Mouse (Mus musculus) embryonic facial prominence, embryonic 12.5 days (tissue): ENCODE results near the gene Dglucy. TPM values are rescaled to one million over a fixed set of nuclear protein-coding genes. Genes with fewer than 3 reads are reported as not detected.
"Not testable (repeated sequence)": the region's sequence is repeated elsewhere in the genome, so short reads cannot be mapped to it uniquely, and the experiment has no call there.

ENCODE experiments used
- ATAC-seq: fragments of 200-750 bp; cut with Nextera tagmentation; 2 replicates; pipeline ENCODE4 v1.8.0; 2017; ENCODE audit not compliant: insufficient number of reproducible peaks, insufficient read depth, low FRiP score, low TSS enrichment
- H3K27ac ChIP-seq: fragments of 300-500 bp; sonication (generic); 2 replicates; pipeline ENCODE4 v1.5.1; 2016; ENCODE audit warnings: mild to moderate bottlenecking
- H3K27me3 ChIP-seq: fragments of 300-500 bp; sonication (generic); 2 replicates; pipeline ENCODE4 v1.6.1; 2016; ENCODE audit warnings: mild to moderate bottlenecking, moderate library complexity
- H3K36me3 ChIP-seq: fragments of 300-500 bp; sonication (generic); 2 replicates; pipeline ENCODE4 v1.6.1; 2016; ENCODE audit warnings: mild to moderate bottlenecking
- H3K4me1 ChIP-seq: fragments of 300-500 bp; sonication (generic); 2 replicates; pipeline ENCODE4 v1.6.1; 2016
- H3K4me2 ChIP-seq: fragments of 300-500 bp; sonication (generic); replicated peaks from 2 replicates; pipeline ENCODE4 v1.6.1; 2016; ENCODE audit warnings: mild to moderate bottlenecking, moderate library complexity
- H3K4me3 ChIP-seq: fragments of 300-500 bp; sonication (generic); 2 replicates; pipeline ENCODE4 v1.5.1; 2016; ENCODE audit warnings: mild to moderate bottlenecking
- H3K9ac ChIP-seq: fragments of 300-500 bp; sonication (generic); 2 replicates; pipeline ENCODE4 v1.6.1; 2016; ENCODE audit warnings: mild to moderate bottlenecking, moderate library complexity
- H3K9me3 ChIP-seq: fragments of 300-500 bp; sonication (generic); 2 replicates; pipeline ENCODE4 v1.6.1; 2016; ENCODE audit warnings: mild to moderate bottlenecking, moderate library complexity
- WGBS: fragments of 180-500 bp; shearing (Covaris S2); methylation state at CpG from one replicate; pipeline ENCODE4 v1.1.7; 2016; 5-methylcytosine and 5-hydroxymethylcytosine counted together
- polyA plus RNA-seq: library from polyadenylated mRNA; unstranded; fragments of >200 nt; fragmentation: Nextera tagmentation; extraction: Ambion mirVana; gene quantifications from 2 replicates; pipeline ENCODE4 v1.2.1, GENCODE M21; 2016

The Dglucy gene
- polyA plus RNA-seq, 1 experiment from 2014 or later = 1.7 TPM

- Histone ChIP-seq H3K4me3 (no peak overlapping the region), H3K4me2 (no peak overlapping the region), H3K9me3 (no peaks in the 10 kb centered on the region), H3K9ac (no peak overlapping the region), H3K36me3 (no peaks in the 10 kb centered on the region), H3K4me1 (peaks cover 7% of the 10 kb centered on the region; the same call in 1 of the 2 replicates), H3K27me3 (no peaks in the 10 kb centered on the region), H3K27ac (no peak overlapping the region)
- WGBS = 84% methylated on average over 2 of the region's 2 CpGs
- no peak for ATAC-seq
Observed at GRCm38 (mm10) chr12:100784152-100784551, 5.3 kb downstream of the Dglucy start.

- no peaks in the 10 kb centered on the region for H3K27me3 ChIP-seq
- 23% methylated on average over 7 of the region's 7 CpGs for WGBS
Observed at GRCm38 (mm10) chr12:100785344-100785743, 6.5 kb downstream of the Dglucy start.

GRCm38 (mm10) chr12:100789981-100790550 lies 11.2 kb downstream of the Dglucy start:
- H3K27ac ChIP-seq = no peak overlapping the region
- no peak overlapping the region for H3K4me2 ChIP-seq
- no peaks in the 10 kb centered on the region for H3K36me3 ChIP-seq
- ATAC-seq = no peak
- no peaks in the 10 kb centered on the region for H3K4me1 ChIP-seq
- 40% methylated on average over 3 of the region's 3 CpGs for WGBS
- no peaks in the 10 kb centered on the region for H3K9me3 ChIP-seq
- no peaks in the 10 kb centered on the region for H3K27me3 ChIP-seq
- H3K9ac ChIP-seq = no peak overlapping the region
- no peak overlapping the region for H3K4me3 ChIP-seq

More at GRCm38 (mm10) chr12:100785344-100785743, 6.5 kb downstream of the Dglucy start:
- H3K4me2 ChIP-seq = no peak overlapping the region
- no peaks in the 10 kb centered on the region for H3K36me3 ChIP-seq
- ATAC-seq = no peak
- no peak overlapping the region for H3K9ac ChIP-seq
- no peaks in the 10 kb centered on the region for H3K9me3 ChIP-seq
- no peak overlapping the region for H3K4me3 ChIP-seq
- no peak overlapping the region for H3K27ac ChIP-seq
- no peaks in the 10 kb centered on the region for H3K4me1 ChIP-seq

GRCm38 (mm10) chr12:100791425-100791824 lies 12.6 kb downstream of the Dglucy start:
- Histone ChIP-seq H3K9ac (no peak overlapping the region), H3K27me3 (no peaks in the 10 kb centered on the region), H3K9me3 (no peaks in the 10 kb centered on the region), H3K36me3 (no peaks in the 10 kb centered on the region), H3K4me1 (no peaks in the 10 kb centered on the region), H3K4me2 (no peak overlapping the region), H3K27ac (no peak overlapping the region), H3K4me3 (no peak overlapping the region)
- ATAC-seq = no peak
- WGBS = 82% methylated on average over 6 of the region's 6 CpGs

- H3K9me3 ChIP-seq = no peaks in the 10 kb centered on the region
- no peaks in the 10 kb centered on the region for H3K4me1 ChIP-seq
- WGBS = 65% methylated on average over 7 of the region's 7 CpGs
- H3K4me2 ChIP-seq = no peak overlapping the region
- no peak for ATAC-seq
- no peak overlapping the region for H3K4me3 ChIP-seq
- H3K27me3 ChIP-seq = no peaks in the 10 kb centered on the region
- H3K9ac ChIP-seq = no peak overlapping the region
- H3K27ac ChIP-seq = no peak overlapping the region
- no peaks in the 10 kb centered on the region for H3K36me3 ChIP-seq
Observed at GRCm38 (mm10) chr12:100794450-100795230, 15.8 kb downstream of the Dglucy start.

- Histone ChIP-seq H3K4me2 (no peak overlapping the region), H3K9ac (no peak overlapping the region), H3K27ac (no peak overlapping the region), H3K4me1 (no peaks in the 10 kb centered on the region), H3K9me3 (no peaks in the 10 kb centered on the region), H3K27me3 (no peaks in the 10 kb centered on the region), H3K4me3 (no peak overlapping the region), H3K36me3 (no peaks in the 10 kb centered on the region)
- WGBS = 90% methylated on average over 7 of the region's 7 CpGs
- ATAC-seq = no peak
Observed at GRCm38 (mm10) chr12:100795390-100796036, 16.7 kb downstream of the Dglucy start.

- not testable (repeated sequence) for H3K27me3 ChIP-seq, H3K4me2 ChIP-seq, H3K9ac ChIP-seq, H3K4me3 ChIP-seq, H3K27ac ChIP-seq, H3K9me3 ChIP-seq, H3K36me3 ChIP-seq, ATAC-seq, H3K4me1 ChIP-seq
- WGBS = 91% methylated on average over 19 of the region's 19 CpGs
Observed at GRCm38 (mm10) chr12:100803391-100803790, 24.5 kb downstream of the Dglucy start.

- no peaks in the 10 kb centered on the region for H3K4me1 ChIP-seq
- no peak overlapping the region for H3K27ac ChIP-seq
- H3K36me3 ChIP-seq = no peaks in the 10 kb centered on the region
- no peak overlapping the region for H3K4me3 ChIP-seq
- H3K4me2 ChIP-seq = no peak overlapping the region
- 69% methylated on average over 7 of the region's 7 CpGs for WGBS
- H3K9ac ChIP-seq = no peak overlapping the region
- no peaks in the 10 kb centered on the region for H3K27me3 ChIP-seq
- no peaks in the 10 kb centered on the region for H3K9me3 ChIP-seq
- no peak for ATAC-seq
Observed at GRCm38 (mm10) chr12:100807280-100807679, 28.4 kb downstream of the Dglucy start.

- 40% methylated on average over 13 of the region's 13 CpGs for WGBS
- ATAC-seq = no peak
- Histone ChIP-seq H3K36me3 (no peaks in the 10 kb centered on the region), H3K4me2 (no peak overlapping the region), H3K9me3 (no peaks in the 10 kb centered on the region), H3K4me1 (no peaks in the 10 kb centered on the region), H3K27ac (no peak overlapping the region), H3K9ac (no peak overlapping the region), H3K27me3 (no peaks in the 10 kb centered on the region), H3K4me3 (no peak overlapping the region)
Observed at GRCm38 (mm10) chr12:100808609-100809280, 29.9 kb downstream of the Dglucy start.

GRCm38 (mm10) chr12:100810542-100810941 lies 31.7 kb downstream of the Dglucy start:
- Histone ChIP-seq H3K27me3 (no peaks in the 10 kb centered on the region), H3K9me3 (no peaks in the 10 kb centered on the region), H3K4me2 (no peak overlapping the region), H3K4me1 (no peaks in the 10 kb centered on the region), H3K36me3 (no peaks in the 10 kb centered on the region), H3K4me3 (no peak overlapping the region), H3K27ac (no peak overlapping the region), H3K9ac (no peak overlapping the region)
- ATAC-seq = no peak
- 76% methylated on average over 11 of the region's 11 CpGs for WGBS

GRCm38 (mm10) chr12:100813901-100814300 lies 35.0 kb downstream of the Dglucy start:
- H3K27ac ChIP-seq = no peak overlapping the region
- H3K9me3 ChIP-seq = no peaks in the 10 kb centered on the region
- WGBS = 88% methylated on average over 2 of the region's 2 CpGs
- no peaks in the 10 kb centered on the region for H3K4me1 ChIP-seq
- H3K4me2 ChIP-seq = no peak overlapping the region
- no peak overlapping the region for H3K9ac ChIP-seq
- H3K36me3 ChIP-seq = no peaks in the 10 kb centered on the region
- no peak overlapping the region for H3K4me3 ChIP-seq
- no peaks in the 10 kb centered on the region for H3K27me3 ChIP-seq
- ATAC-seq = no peak
